Mouse (Mus musculus) adrenal gland, postnatal 4 days (tissue): ENCODE measurements around the gene Rps6kc1. TPM values are rescaled to one million over a fixed set of nuclear protein-coding genes. Genes with fewer than 3 reads are reported as not detected.

Experiments
- total RNA-seq, 2 experiments: library from RNA; stranded (reverse); gene quantifications; 2 replicates each; pipeline ENCODE4 v1.2.3; 2021

Gene Rps6kc1
- total RNA-seq, 2 experiments from 2014 or later = 28.0 to 30.7 TPM

Other genes with a start within 250 kb of the Rps6kc1 start
- 10 to 100 TPM; 51.9 to 54.6 TPM for gene Angel2, start 13.3 kb upstream of the Rps6kc1 start, total RNA-seq
- 1 to 10 TPM; 5.6 to 5.9 TPM for gene Vash2, start 67.5 kb upstream of the Rps6kc1 start, total RNA-seq
- gene Flvcr1, start 114.4 kb upstream of the Rps6kc1 start, total RNA-seq = 10 to 100 TPM; 16.7 to 19.6 TPM
- gene Spata45, start 124.9 kb upstream of the Rps6kc1 start, total RNA-seq = not detected
- 10 to 100 TPM; 30.6 to 32.2 TPM for gene Tatdn3, start 151.2 kb upstream of the Rps6kc1 start, total RNA-seq
- gene Nsl1, start 151.2 kb upstream of the Rps6kc1 start, total RNA-seq = 1 to 10 TPM; 7.5 to 7.6 TPM
- 1 to 10 TPM; 3.3 to 3.4 TPM for gene Batf3, start 186.1 kb upstream of the Rps6kc1 start, total RNA-seq